In the genomic region with DNA sequence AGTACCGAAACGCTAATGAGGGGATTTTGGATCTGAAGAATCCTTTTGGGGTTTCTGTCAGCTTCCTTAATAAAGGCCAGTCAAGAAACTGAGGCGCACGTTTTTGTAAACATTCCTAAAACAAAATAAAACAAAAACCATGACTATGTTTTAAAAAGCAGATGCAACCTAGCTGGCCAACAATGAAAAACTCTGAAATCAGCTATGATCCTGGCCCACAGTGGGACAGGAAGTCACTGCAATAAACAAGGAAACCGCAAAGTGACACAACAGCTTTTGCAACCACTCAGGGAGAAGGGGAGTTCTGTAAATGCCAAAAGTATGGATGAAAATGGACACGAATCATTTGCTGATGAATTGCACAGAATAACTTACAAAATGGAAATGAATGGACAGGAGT, we compare ENCODE assay signal across 8 mouse cellular contexts. TPM values are rescaled to one million over a fixed set of nuclear protein-coding genes. Genes with fewer than 3 reads are reported as not detected.
DNase-seq lines count a peak whose midpoint lies in the region; ATAC-seq and TF ChIP-seq lines count a peak whose summit lies in the region.

No protein-coding gene starts in this region.

- H3K4me2 ChIP-seq in kidney, postnatal 0 days (ENCODE audit: low read length): peak overlapping the region; percentile 75
- H3K4me2 ChIP-seq in embryonic facial prominence, embryonic 11.5 days (ENCODE audit: low read depth, low read length): peak overlapping the region; percentile 56
- H3K4me2 ChIP-seq in myocyte (ENCODE audit: low read depth): peak overlapping the region; percentile 73

- DNase-seq in kidney, postnatal 0 days (ENCODE audit: low spot score): peak; percentile 76
- no peak for DNase-seq in kidney, adult 11 months
- no peak for DNase-seq in embryonic facial prominence, embryonic 11.5 days (ENCODE audit: low spot score)
- no peak for DNase-seq in limb, embryonic 10.5 days (ENCODE audit: low spot score)
- no peak for DNase-seq in cerebellum, adult 11-12 months
- DNase-seq in kidney, adult 9 months: no peak
- no peak for DNase-seq in kidney, postnatal 36 days

- H3K4me1 ChIP-seq in kidney, postnatal 0 days (replicated peaks; ENCODE audit: insufficient read depth, low read length): peaks cover 18% of the 10 kb centered on the region; the same call in 1 of the 2 replicates
- 0 out of 2 replicates have a peak, but pooled peaks cover 2% of the 10 kb centered on the region for H3K4me1 ChIP-seq in embryonic facial prominence, embryonic 11.5 days (ENCODE audit: control insufficient read depth, insufficient read depth, low read length)
- peaks cover 22% of the 10 kb centered on the region for H3K4me1 ChIP-seq in limb, embryonic 10.5 days

- no peak for ATAC-seq in kidney, postnatal 0 days (replicated peaks; ENCODE audit: low FRiP score, low read depth)
- no peak for ATAC-seq in embryonic facial prominence, embryonic 11.5 days (replicated peaks; ENCODE audit: insufficient number of reproducible peaks, low FRiP score, low TSS enrichment, low read depth)

- no peak overlapping the region for H3ac ChIP-seq in myocyte (ENCODE audit: control insufficient read depth, insufficient read length)

- H3K79me2 ChIP-seq in myocyte (ENCODE audit: control insufficient read depth, insufficient read depth): no peaks in the 10 kb centered on the region

- no peak for TF ChIP-seq POLR2A in myocyte (IDR thresholded peaks at IDR 0.05; ENCODE audit: insufficient read length, low read depth)

- no peak overlapping the region for H3K9ac ChIP-seq in kidney, postnatal 0 days (ENCODE audit: low read depth, low read length)
- H3K9ac ChIP-seq in embryonic facial prominence, embryonic 11.5 days (replicated peaks; ENCODE audit: low read length): no peak overlapping the region; the same call in 1 of the 2 replicates

- WGBS in kidney, postnatal 0 days: 8% methylated on average over 6 of the region's 6 CpGs
- 14% methylated on average over 6 of the region's 6 CpGs for WGBS in embryonic facial prominence, embryonic 11.5 days
- WGBS in limb, embryonic 10.5 days: 15% methylated on average over 6 of the region's 6 CpGs

- peak overlapping the region; percentile 96; the same call in 1 of the 2 replicates for H3K27ac ChIP-seq in kidney, postnatal 0 days
- H3K27ac ChIP-seq in embryonic facial prominence, embryonic 11.5 days (replicated peaks; ENCODE audit: low read depth, low read length): no peak overlapping the region
- H3K27ac ChIP-seq in limb, embryonic 10.5 days: no peak overlapping the region

- H3K27me3 ChIP-seq in kidney, postnatal 0 days (ENCODE audit: insufficient read depth, low read length): no peaks in the 10 kb centered on the region
- no peaks in the 10 kb centered on the region for H3K27me3 ChIP-seq in embryonic facial prominence, embryonic 11.5 days (ENCODE audit: control insufficient read depth, insufficient read depth, low read length)
- no peaks in the 10 kb centered on the region for H3K27me3 ChIP-seq in limb, embryonic 10.5 days (ENCODE audit: low read depth, poor library complexity, severe bottlenecking)
- no peaks in the 10 kb centered on the region for H3K27me3 ChIP-seq in myocyte (ENCODE audit: control insufficient read depth, insufficient read depth, insufficient read length)

- TF ChIP-seq CTCF in kidney, postnatal 0 days (IDR thresholded peaks at IDR 0.05; ENCODE audit: low read depth): no peak

- H3K4me3 ChIP-seq in kidney, postnatal 0 days (replicated peaks; ENCODE audit: low read depth, low read length): peak overlapping the region; percentile 52; the same call in 1 of the 2 replicates
- H3K4me3 ChIP-seq in embryonic facial prominence, embryonic 11.5 days (ENCODE audit: low read depth, low read length): peak overlapping the region; percentile 43
- H3K4me3 ChIP-seq in limb, embryonic 10.5 days: peak overlapping the region; percentile 57
- H3K4me3 ChIP-seq in myocyte: peak overlapping the region; percentile 54

- no peaks in the 10 kb centered on the region for H3K36me3 ChIP-seq in kidney, postnatal 0 days (ENCODE audit: insufficient read depth, low read length)
- no peaks in the 10 kb centered on the region for H3K36me3 ChIP-seq in embryonic facial prominence, embryonic 11.5 days (replicated peaks; ENCODE audit: control insufficient read depth, insufficient read depth, low read depth, low read length)
- no peaks in the 10 kb centered on the region for H3K36me3 ChIP-seq in limb, embryonic 10.5 days
- no peaks in the 10 kb centered on the region for H3K36me3 ChIP-seq in myocyte (ENCODE audit: control insufficient read depth, insufficient read depth)

- no peaks in the 10 kb centered on the region for H3K9me3 ChIP-seq in kidney, postnatal 0 days (replicated peaks; ENCODE audit: low read length)
- H3K9me3 ChIP-seq in embryonic facial prominence, embryonic 11.5 days (replicated peaks; ENCODE audit: control insufficient read depth, low read length): no peaks in the 10 kb centered on the region
- H3K9me3 ChIP-seq in limb, embryonic 10.5 days (replicated peaks): no peaks in the 10 kb centered on the region

TF ChIP-seq in myocyte, 11 proteins besides CTCF, POLR2A, EP300 and RAD21:
- TF ChIP-seq TCF3 (IDR thresholded peaks at IDR 0.05; ENCODE audit: insufficient read length, low read depth) (no peak), TCF12 (IDR thresholded peaks at IDR 0.05; ENCODE audit: insufficient read depth, poor library complexity, severe bottlenecking) (no peak), E2F4 (IDR thresholded peaks at IDR 0.05; ENCODE audit: insufficient read depth) (no peak), USF1 (IDR thresholded peaks at IDR 0.05; ENCODE audit: low read depth) (no peak), REST (IDR thresholded peaks at IDR 0.05; ENCODE audit: insufficient read depth, insufficient read length) (no peak), POLR2AphosphoS2 (IDR thresholded peaks at IDR 0.05; ENCODE audit: insufficient read length, low read depth) (no peak), MYOG (IDR thresholded peaks at IDR 0.05; ENCODE audit: control insufficient read depth in 1 of 3, insufficient read depth in 1 of 3, insufficient read length in 2 of 3, low read depth in 2 of 3) (no peak), CEBPB (IDR thresholded peaks at IDR 0.05; ENCODE audit: insufficient read depth, poor library complexity, severe bottlenecking) (no peak), MAX (IDR thresholded peaks at IDR 0.05; ENCODE audit: low read depth) (no peak), MYOD1 (IDR thresholded peaks at IDR 0.05; ENCODE audit: control insufficient read depth in 1 of 3, insufficient read length in 2 of 3, low read depth in 2 of 3) (no peak), SRF (IDR thresholded peaks at IDR 0.05; ENCODE audit: control insufficient read depth, insufficient read length, low read depth) (no peak)

RNA-seq across cellular contexts. Expression of a gene that starts 5.4 kb away (rescaled TPM):
- polyA plus RNA-seq in kidney, postnatal 0 days (2015; fragmentation: Nextera tagmentation; extraction: Ambion mirVana): 3.2 and 3.3 TPM in 2 replicates
- polyA plus RNA-seq in embryonic facial prominence, embryonic 11.5 days (2014; fragmentation: Nextera tagmentation; extraction: Ambion mirVana): 4.2 and 5.9 TPM in 2 replicates
- polyA plus RNA-seq in limb, embryonic 10.5 days (2016; fragmentation: Nextera tagmentation; extraction: Ambion mirVana): 10.6 and 10.8 TPM in 2 replicates
- polyA plus RNA-seq in myocyte (2012; fragmentation: generic; extraction: Trizol): 6.6 TPM

RNA-seq across cellular contexts. Expression of a gene that starts 8.5 kb away (rescaled TPM):
- 0.05 TPM in 2 replicates for polyA plus RNA-seq in kidney, postnatal 0 days (2015; fragmentation: Nextera tagmentation; extraction: Ambion mirVana)
- not detected in 2 replicates for polyA plus RNA-seq in embryonic facial prominence, embryonic 11.5 days (2014; fragmentation: Nextera tagmentation; extraction: Ambion mirVana)
- polyA plus RNA-seq in limb, embryonic 10.5 days (2016; fragmentation: Nextera tagmentation; extraction: Ambion mirVana): 0.05 TPM in 1 of 2 replicates, not detected in the other
- not detected for polyA plus RNA-seq in myocyte (2012; fragmentation: generic; extraction: Trizol)

RNA-seq across cellular contexts. Expression of a gene that starts 45.2 kb away (rescaled TPM):
- 178 and 193 TPM in 2 replicates for polyA plus RNA-seq in kidney, postnatal 0 days (2015; fragmentation: Nextera tagmentation; extraction: Ambion mirVana)
- 147 and 168 TPM in 2 replicates for polyA plus RNA-seq in embryonic facial prominence, embryonic 11.5 days (2014; fragmentation: Nextera tagmentation; extraction: Ambion mirVana)
- polyA plus RNA-seq in limb, embryonic 10.5 days (2016; fragmentation: Nextera tagmentation; extraction: Ambion mirVana): 197 and 216 TPM in 2 replicates
- 193 TPM for polyA plus RNA-seq in myocyte (2012; fragmentation: generic; extraction: Trizol)
